Mouse (Mus musculus): ENCODE data around the gene Zfp872.

DNA sequence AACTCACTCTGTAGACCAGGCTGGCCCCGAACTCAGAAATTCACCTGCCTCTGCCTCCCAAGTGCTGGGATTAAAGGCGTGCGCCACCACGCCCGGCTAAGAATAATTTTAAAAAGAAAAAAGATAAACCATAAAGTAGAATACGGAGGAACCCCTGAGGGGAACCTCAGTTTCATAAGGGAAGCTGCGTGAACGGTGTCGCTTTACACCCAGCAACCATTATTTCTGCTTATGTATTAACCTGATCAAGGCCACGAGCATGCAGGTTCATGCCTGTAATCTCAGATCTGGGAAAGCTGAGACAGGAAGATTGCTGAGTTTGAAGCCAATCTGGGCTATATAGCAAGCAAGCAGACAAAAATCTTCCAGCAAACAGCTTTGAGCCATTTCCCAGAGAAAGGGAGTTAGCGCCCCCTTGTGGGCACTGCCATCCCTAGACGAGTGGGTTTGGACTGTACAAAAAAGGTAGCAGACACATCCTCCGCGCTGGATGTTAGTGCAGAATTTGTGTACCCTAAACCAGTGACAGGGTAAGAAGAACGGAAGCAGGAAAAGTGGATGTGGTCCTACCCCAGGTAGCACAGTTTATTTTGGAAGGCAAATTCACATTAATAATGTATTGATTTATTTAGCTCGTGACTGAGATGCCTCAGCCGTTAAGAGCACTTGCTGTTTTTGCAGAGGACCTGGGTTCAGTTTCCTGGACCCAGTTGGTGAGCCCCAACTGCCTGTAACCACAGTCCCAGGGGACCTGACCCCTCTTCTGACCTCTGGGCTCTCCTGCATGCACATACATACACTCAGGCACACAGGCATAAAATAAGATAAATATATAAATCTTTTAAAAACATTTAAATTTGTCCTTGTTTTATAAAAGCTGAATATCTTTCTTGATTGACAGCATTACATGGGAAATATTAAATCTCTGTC lies 44.5 kb upstream of the Zfp872 start:
- TF ChIP-seq CHD1 (IDR thresholded peaks at IDR 0.05; ENCODE audit: low read depth, low read length) = no peak
- no peak for TF ChIP-seq POLR2A (IDR thresholded peaks at IDR 0.05; ENCODE audit: low read depth, low read length)
- TF ChIP-seq CTCF (conservative IDR thresholded peaks at IDR 0.05 in 1 of 2, IDR thresholded peaks at IDR 0.05 in 1 of 2; ENCODE audit: low read depth in 2 of 2, low read length in 2 of 2) = peak; percentile 81 to 97
